In genomic region chr6:17281757-17282092, GRCm38 (mm10) we compare ENCODE assay signal across 8 mouse cellular contexts. TPM values are rescaled to one million over a fixed set of nuclear protein-coding genes. Genes with fewer than 3 reads are reported as not detected.
DNase-seq lines count a peak whose midpoint lies in the region; ATAC-seq lines count a peak whose summit lies in the region.

No protein-coding gene starts in this region.

- no peaks in the 10 kb centered on the region for H3K9me3 ChIP-seq in lung, embryonic 15.5 days
- H3K9me3 ChIP-seq in forebrain, embryonic 10.5 days, result no peaks in the 10 kb centered on the region
- H3K9me3 ChIP-seq in hindbrain, embryonic 16.5 days (ENCODE audit: control insufficient read depth, low read length), result no peaks in the 10 kb centered on the region
- H3K9me3 ChIP-seq in midbrain, embryonic 10.5 days (replicated peaks), result no peaks in the 10 kb centered on the region

- H3K9ac ChIP-seq in lung, embryonic 15.5 days, result peak overlapping the region; percentile 64
- H3K9ac ChIP-seq in hindbrain, embryonic 16.5 days (ENCODE audit: low read depth, low read length), result peak overlapping the region; percentile 79

- no peak for ATAC-seq in lung, embryonic 15.5 days (ENCODE audit: borderline replicate concordance, extremely low read depth, low FRiP score, low TSS enrichment)
- peak; percentile 46; the same call in 1 of the 2 replicates for ATAC-seq in hindbrain, embryonic 16.5 days

- peaks cover 26% of the 10 kb centered on the region; the same call in 1 of the 2 replicates for H3K4me1 ChIP-seq in lung, embryonic 15.5 days
- H3K4me1 ChIP-seq in forebrain, embryonic 10.5 days, result peaks cover 21% of the 10 kb centered on the region
- peaks cover 7% of the 10 kb centered on the region for H3K4me1 ChIP-seq in hindbrain, embryonic 16.5 days (ENCODE audit: control insufficient read depth, insufficient read depth, low read depth, low read length)
- peaks cover 25% of the 10 kb centered on the region for H3K4me1 ChIP-seq in midbrain, embryonic 10.5 days

- H3K36me3 ChIP-seq in lung, embryonic 15.5 days, result no peaks in the 10 kb centered on the region
- no peaks in the 10 kb centered on the region for H3K36me3 ChIP-seq in forebrain, embryonic 10.5 days (replicated peaks)
- H3K36me3 ChIP-seq in hindbrain, embryonic 16.5 days (ENCODE audit: control insufficient read depth, insufficient read depth, low read length), result no peaks in the 10 kb centered on the region
- no peaks in the 10 kb centered on the region for H3K36me3 ChIP-seq in midbrain, embryonic 10.5 days

- whole genome bisulfite sequencing in lung, embryonic 15.5 days, result 13% methylated on average over 8 of the region's 8 CpGs
- 29% methylated on average over 8 of the region's 8 CpGs for WGBS in forebrain, embryonic 10.5 days
- WGBS in hindbrain, embryonic 16.5 days, result 28% methylated on average over 8 of the region's 8 CpGs
- WGBS in midbrain, embryonic 10.5 days, result 28% methylated on average over 8 of the region's 8 CpGs

- peak overlapping the region; percentile 94 for H3K27ac ChIP-seq in lung, embryonic 15.5 days
- peak overlapping the region; percentile 86; the same call in 1 of the 2 replicates for H3K27ac ChIP-seq in forebrain, embryonic 10.5 days
- H3K27ac ChIP-seq in hindbrain, embryonic 16.5 days (ENCODE audit: low read depth, low read length), result no peak overlapping the region
- H3K27ac ChIP-seq in midbrain, embryonic 10.5 days (replicated peaks), result peak overlapping the region; percentile 87

- peak overlapping the region; percentile 61 for H3K4me3 ChIP-seq in lung, embryonic 15.5 days
- peak overlapping the region; percentile 67 for H3K4me3 ChIP-seq in forebrain, embryonic 10.5 days
- H3K4me3 ChIP-seq in hindbrain, embryonic 16.5 days (ENCODE audit: low read length), result peak overlapping the region; percentile 66
- H3K4me3 ChIP-seq in midbrain, embryonic 10.5 days, result peak overlapping the region; percentile 68

- DNase-seq in lung, postnatal 14 days, result no peak
- DNase-seq in forebrain, embryonic 10.5 days (ENCODE audit: extremely low spot score, low spot score), result no peak
- no peak for DNase-seq in midbrain, embryonic 10.5 days (ENCODE audit: low spot score)
- no peak for DNase-seq in layer of hippocampus, postnatal 25 days (ENCODE audit: extremely low spot score in 1 of 2, low spot score in 1 of 2)
- DNase-seq in right cerebral cortex, postnatal 14 days, result no peak
- DNase-seq in frontal cortex, postnatal 10 days (ENCODE audit: low spot score in 2 of 2), result no peak

- H3K4me2 ChIP-seq in lung, embryonic 15.5 days, result peak overlapping the region; percentile 82
- H3K4me2 ChIP-seq in hindbrain, embryonic 16.5 days (ENCODE audit: low read length), result peak overlapping the region; percentile 98

- no peaks in the 10 kb centered on the region for H3K27me3 ChIP-seq in lung, embryonic 15.5 days
- H3K27me3 ChIP-seq in forebrain, embryonic 10.5 days (ENCODE audit: poor library complexity, severe bottlenecking), result peaks cover 33% of the 10 kb centered on the region
- no peaks in the 10 kb centered on the region for H3K27me3 ChIP-seq in hindbrain, embryonic 16.5 days (replicated peaks; ENCODE audit: control insufficient read depth, insufficient read depth, low read length)
- peaks cover 29% of the 10 kb centered on the region for H3K27me3 ChIP-seq in midbrain, embryonic 10.5 days (ENCODE audit: low read depth, poor library complexity, severe bottlenecking)

RNA-seq across cellular contexts. Expression of gene Cav2, which starts 0.7 kb away (rescaled TPM):
- polyA plus RNA-seq in lung, embryonic 15.5 days (2015; fragmentation: Nextera tagmentation; extraction: Ambion mirVana), result 88.0 and 91.2 TPM in 2 replicates
- 4.4 and 4.8 TPM in 2 replicates for polyA plus RNA-seq in forebrain, embryonic 10.5 days (2016; fragmentation: Nextera tagmentation; extraction: Ambion mirVana)
- 21.8 and 24.2 TPM in 2 replicates for polyA plus RNA-seq in hindbrain, embryonic 16.5 days (2015; fragmentation: Nextera tagmentation; extraction: Ambion mirVana)
- polyA plus RNA-seq in midbrain, embryonic 10.5 days (2016; fragmentation: Nextera tagmentation; extraction: Ambion mirVana), result 5.0 and 5.4 TPM in 2 replicates
- total RNA-seq in layer of hippocampus, postnatal 25 days (2021), result 10 to 100 TPM; 22.7 to 23.6 TPM

RNA-seq across cellular contexts. Expression of gene Cav1, which starts 24.4 kb away (rescaled TPM):
- polyA plus RNA-seq in lung, embryonic 15.5 days (2015; fragmentation: Nextera tagmentation; extraction: Ambion mirVana), result 453 and 528 TPM in 2 replicates
- polyA plus RNA-seq in forebrain, embryonic 10.5 days (2016; fragmentation: Nextera tagmentation; extraction: Ambion mirVana), result 4.7 and 5.6 TPM in 2 replicates
- 45.8 and 46.0 TPM in 2 replicates for polyA plus RNA-seq in hindbrain, embryonic 16.5 days (2015; fragmentation: Nextera tagmentation; extraction: Ambion mirVana)
- 6.4 and 8.6 TPM in 2 replicates for polyA plus RNA-seq in midbrain, embryonic 10.5 days (2016; fragmentation: Nextera tagmentation; extraction: Ambion mirVana)
- 10 to 100 TPM; 26.4 to 31.8 TPM for total RNA-seq in layer of hippocampus, postnatal 25 days (2021)
